Mouse (Mus musculus) testis, adult 2 months (tissue): ENCODE measurements at regions not wholly inside any gene's neighbourhood (a gene's known extent, or its start where the extent isn't known, plus 50 kb on each side); places are given as distances from the start of the nearest gene placed in this dataset.

Experiments used
- CTCF ChIP-seq: fragments of 200-500 bp; IDR thresholded peaks from 2 replicates; pipeline ENCODE4 v1.5.1; 2012; ENCODE audit warnings: low read depth, mild to moderate bottlenecking, inconsistent platforms, low read length, moderate library complexity; ENCODE audit not compliant: control insufficient read depth, insufficient read depth, insufficient replicate concordance
- POLR2A ChIP-seq: fragments of 200-500 bp; IDR thresholded peaks from 2 replicates; pipeline ENCODE4 v1.6.1; 2012; ENCODE audit warnings: low read depth, mild to moderate bottlenecking, inconsistent platforms, low read length, moderate library complexity; ENCODE audit not compliant: control insufficient read depth

DNA sequence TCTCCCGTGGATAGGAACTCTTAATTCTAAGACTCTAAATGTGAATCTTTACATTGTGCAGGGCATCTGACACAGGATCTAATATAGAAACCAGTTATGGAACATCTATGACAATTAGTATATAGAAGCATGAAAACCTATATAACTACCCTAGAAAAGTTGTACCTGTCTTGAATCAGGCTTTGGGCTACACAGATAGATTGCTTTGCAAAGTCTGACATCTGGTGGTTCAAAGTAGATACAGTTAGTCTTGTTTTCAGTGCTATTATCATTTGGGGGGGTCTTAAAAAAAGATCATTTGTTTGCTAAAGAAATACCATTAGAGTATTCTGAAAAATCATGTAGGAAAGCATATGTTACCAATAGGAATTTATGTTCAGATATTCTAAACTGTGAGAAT, 264.7 kb downstream of the Myh15 start:
- TF ChIP-seq POLR2A (no peak), CTCF (no peak)
